Comparison of ENCODE assay signal across 28 mouse cellular contexts in genomic region chr9:92484710-92485267, GRCm38 (mm10). TPM values are rescaled to one million over a fixed set of nuclear protein-coding genes. Genes with fewer than 3 reads are reported as not detected.
A peak's percentile ranks its signal among the peaks of the same experiment; 100 is the strongest.
DNase-seq lines count a peak whose midpoint lies in the region; ATAC-seq and TF ChIP-seq lines count a peak whose summit lies in the region.
"Had no signal": no experiment of that assay in that cellular context is flagged by ENCODE, and none has a peak within 500 bp of the region (broad histone marks: within the 10 kb centered on the region; RNA-seq: fewer than 3 reads in every experiment).

No protein-coding gene starts in this region.

- no peaks in the 10 kb centered on the region for H3K36me3 ChIP-seq in kidney, embryonic 14.5 days (ENCODE audit: control insufficient read depth, insufficient read depth, low read length)
- H3K36me3 ChIP-seq in macrophage (ENCODE audit: inconsistent target): no peaks in the 10 kb centered on the region
- H3K36me3 ChIP-seq in splenic B cell, adult 2 months (ENCODE audit: control insufficient read depth, insufficient read depth, low read length, poor library complexity, severe bottlenecking): no peaks in the 10 kb centered on the region
- H3K36me3 ChIP-seq: embryonic facial prominence, embryonic 12.5 days; hindbrain, embryonic 10.5 days; hindbrain, embryonic 15.5 days; intestine, embryonic 15.5 days; liver, embryonic 12.5 days; neural tube, embryonic 13.5 days; stomach, embryonic 15.5 days had no signal

- H3K27me3 ChIP-seq in kidney, embryonic 14.5 days (ENCODE audit: control insufficient read depth, insufficient read depth, low read length): no peaks in the 10 kb centered on the region
- no peaks in the 10 kb centered on the region for H3K27me3 ChIP-seq in splenic B cell, adult 2 months (ENCODE audit: control insufficient read depth, insufficient read depth, low read length, poor library complexity, severe bottlenecking)
- H3K27me3 ChIP-seq: embryonic facial prominence, embryonic 12.5 days; hindbrain, embryonic 15.5 days; intestine, embryonic 15.5 days; liver, embryonic 12.5 days; neural tube, embryonic 13.5 days; stomach, embryonic 15.5 days had no signal

- no peak overlapping the region for H3K27ac ChIP-seq in kidney, embryonic 14.5 days (ENCODE audit: low read depth, low read length)
- peak overlapping the region; percentile 56 for H3K27ac ChIP-seq in bone marrow macrophage, adult 2 months (ENCODE audit: insufficient read depth, low read depth, low read length)
- H3K27ac ChIP-seq in macrophage: 0 out of 2 replicates have a peak overlapping the region, but pooled peaks have one; percentile 8
- H3K27ac ChIP-seq: embryonic facial prominence, embryonic 12.5 days; hindbrain, embryonic 10.5 days; hindbrain, embryonic 15.5 days; intestine, embryonic 15.5 days; layer of hippocampus, adult 2 months; liver, embryonic 12.5 days; neural tube, embryonic 13.5 days; stomach, embryonic 15.5 days had no signal

- DNase-seq in kidney, adult 9 months: peak; percentile 7
- peak; percentile 1 for DNase-seq in splenic B cell, adult 2 months (ENCODE audit: low read depth, low spot score)
- DNase-seq in layer of hippocampus, postnatal 25 days (ENCODE audit: extremely low spot score in 1 of 2, low spot score in 1 of 2): no peak
- no peak for DNase-seq in kidney, adult 11 months
- DNase-seq: adrenal gland, postnatal 14 days; cerebellum, adult 11-12 months; cerebellum, postnatal 14 days; forebrain, postnatal 0 days; gastrocnemius, postnatal 14 days; heart, adult 18-20 months; heart, postnatal 14 days; kidney, postnatal 36 days; left cerebral cortex, postnatal 4 days; liver, postnatal 0 days; lung, postnatal 36 days had no signal

- H3K4me2 ChIP-seq in kidney, embryonic 14.5 days (replicated peaks; ENCODE audit: low read depth, low read length): no peak overlapping the region
- H3K4me2 ChIP-seq: embryonic facial prominence, embryonic 12.5 days; hindbrain, embryonic 15.5 days; intestine, embryonic 15.5 days; liver, embryonic 12.5 days; midbrain, embryonic 11.5 days; neural tube, embryonic 13.5 days; stomach, embryonic 15.5 days had no signal

- no peak for TF ChIP-seq CTCF in bone marrow macrophage, adult 2 months (IDR thresholded peaks at IDR 0.05; ENCODE audit: low read depth, low read length)

- no peaks in the 10 kb centered on the region for H3K9me3 ChIP-seq in kidney, embryonic 14.5 days (ENCODE audit: control insufficient read depth, low read length)
- H3K9me3 ChIP-seq: embryonic facial prominence, embryonic 12.5 days; hindbrain, embryonic 10.5 days; hindbrain, embryonic 15.5 days; intestine, embryonic 15.5 days; liver, embryonic 12.5 days; neural tube, embryonic 13.5 days; stomach, embryonic 15.5 days had no signal

- H3K4me3 ChIP-seq in kidney, embryonic 14.5 days (ENCODE audit: low read length): no peak overlapping the region
- no peak overlapping the region for H3K4me3 ChIP-seq in bone marrow macrophage, adult 2 months (ENCODE audit: insufficient read depth, low read length)
- no peak overlapping the region for H3K4me3 ChIP-seq in macrophage (ENCODE audit: inconsistent target)
- H3K4me3 ChIP-seq: embryonic facial prominence, embryonic 12.5 days; hindbrain, embryonic 10.5 days; hindbrain, embryonic 15.5 days; intestine, embryonic 15.5 days; layer of hippocampus, adult 2 months; liver, embryonic 12.5 days; neural tube, embryonic 13.5 days; stomach, embryonic 15.5 days had no signal

- no peaks in the 10 kb centered on the region for H3K4me1 ChIP-seq in kidney, embryonic 14.5 days (ENCODE audit: control insufficient read depth, insufficient read depth, low read length)
- H3K4me1 ChIP-seq in bone marrow macrophage, adult 2 months (ENCODE audit: control insufficient read depth, insufficient read depth, low read length): peaks cover 10% of the 10 kb centered on the region
- H3K4me1 ChIP-seq: hindbrain, embryonic 10.5 days; hindbrain, embryonic 15.5 days; intestine, embryonic 15.5 days; liver, embryonic 12.5 days; stomach, embryonic 15.5 days had no signal

- no peak for ATAC-seq in kidney, embryonic 14.5 days (ENCODE audit: low FRiP score, low TSS enrichment)
- no peak for ATAC-seq in erythroblast, adult 5-6 weeks (replicated peaks; ENCODE audit: low FRiP score, poor library complexity, severe bottlenecking)
- ATAC-seq: forebrain, postnatal 0 days; intestine, embryonic 15.5 days; liver, embryonic 12.5 days; liver, postnatal 0 days had no signal

- TF ChIP-seq POLR2A in bone marrow macrophage, adult 2 months (IDR thresholded peaks at IDR 0.05; ENCODE audit: borderline replicate concordance, low read depth, low read length): no peak

- no peaks in the 10 kb centered on the region for H3K79me2 ChIP-seq in macrophage (ENCODE audit: inconsistent target)

- H3K9ac ChIP-seq in kidney, embryonic 14.5 days (ENCODE audit: low read depth, low read length): no peak overlapping the region
- H3K9ac ChIP-seq: embryonic facial prominence, embryonic 12.5 days; forebrain, postnatal 0 days; hindbrain, embryonic 15.5 days; intestine, embryonic 15.5 days; liver, embryonic 12.5 days; liver, postnatal 0 days; neural tube, embryonic 13.5 days; stomach, embryonic 15.5 days had no signal

- WGBS in kidney, embryonic 14.5 days: 56% methylated on average over 7 of the region's 7 CpGs
- 94% methylated on average over 7 of the region's 7 CpGs for WGBS in macrophage (ENCODE audit: missing documents)

RNA-seq across cellular contexts. Expression of gene Plscr4, which starts 27.6 kb away (rescaled TPM):
- 2.6 and 3.4 TPM in 2 replicates for polyA plus RNA-seq in kidney, embryonic 14.5 days (2014; fragmentation: Nextera tagmentation; extraction: Ambion mirVana)
- 10.8 and 13.3 TPM in 2 replicates for polyA plus RNA-seq in bone marrow macrophage, adult 2 months (2012; ENCODE audit: insufficient read depth, insufficient read length, missing spikeins)
- 10 to 100 TPM in 10 of 26 experiments, 1 to 10 TPM in 16; 1.9 to 19.1 (median 7.7) TPM for total RNA-seq in macrophage (2018; cell fraction: chromatin; rRNA removed)
- total RNA-seq in macrophage (2018; cell fraction: cytosol; rRNA removed): 1 to 10 TPM; 2.6 to 8.7 (median 5.3) TPM
- 10 to 100 TPM in 11 of 26 experiments, 1 to 10 TPM in 15; 2.4 to 24.0 (median 8.3) TPM for total RNA-seq in macrophage (2018; cell fraction: nucleus; rRNA removed)
- 6.0 to 8.2 TPM (median 7.9 TPM) in 3 replicates for polyA plus RNA-seq in macrophage (2018)
- 1 to 10 TPM; 2.4 TPM for total RNA-seq in layer of hippocampus, postnatal 25 days (2021)
- total RNA-seq in erythroblast, adult 5-6 weeks (2015; ENCODE audit: low replicate concordance): 1.3 and 2.9 TPM in 2 replicates
- total RNA-seq in erythroblast, adult 5-6 weeks (2017; ENCODE audit: low replicate concordance): 2.2 and 2.5 TPM in 2 replicates

RNA-seq across cellular contexts. Expression of gene Plod2, which starts 57.2 kb away (rescaled TPM):
- 30.2 and 37.1 TPM in 2 replicates for polyA plus RNA-seq in kidney, embryonic 14.5 days (2014; fragmentation: Nextera tagmentation; extraction: Ambion mirVana)
- polyA plus RNA-seq in bone marrow macrophage, adult 2 months (2012; ENCODE audit: insufficient read depth, insufficient read length, missing spikeins): 0.59 and 0.76 TPM in 2 replicates
- total RNA-seq in macrophage (2018; cell fraction: chromatin; rRNA removed): 10 to 100 TPM in 1 of 26 experiments, 1 to 10 TPM in 8, under 1 TPM in 7, not detected in 10; 0.20 to 10.9 (median 1.1) TPM
- total RNA-seq in macrophage (2018; cell fraction: cytosol; rRNA removed): under 1 TPM; 0.04 to 0.78 (median 0.33) TPM
- total RNA-seq in macrophage (2018; cell fraction: nucleus; rRNA removed): 1 to 10 TPM in 10 of 26 experiments, under 1 TPM in 15, not detected in 1; 0.25 to 6.7 (median 0.74) TPM
- polyA plus RNA-seq in macrophage (2018): 0.19 to 0.88 TPM (median 0.69 TPM) in 3 replicates
- total RNA-seq in layer of hippocampus, postnatal 25 days (2021): 1 to 10 TPM; 6.4 to 8.3 TPM
- total RNA-seq in erythroblast, adult 5-6 weeks (2015; ENCODE audit: low replicate concordance): not detected in 2 replicates
- not detected in 2 replicates for total RNA-seq in erythroblast, adult 5-6 weeks (2017; ENCODE audit: low replicate concordance)

Comparison
In these comparisons a context has a peak if more than half of its experiments do, and no peak if none do; other contexts are left out.
1. DNase-seq: peak in kidney, adult 9 months (single experiment) and splenic B cell, adult 2 months (single experiment); none in layer of hippocampus, postnatal 25 days (0 of 2) and kidney, adult 11 months (single experiment).
2. RNA of gene Plod2, which starts 57.2 kb away (polyA plus RNA-seq): 30.2 to 37.1 TPM in kidney, embryonic 14.5 days; 0.19 to 0.88 TPM in macrophage and 0.59 to 0.76 TPM in bone marrow macrophage, adult 2 months; every median in the first group is over 10 times any median in the second.